Mouse (Mus musculus): Measurements from ENCODE around the gene Vmn2r89. TPM values are rescaled to one million over a fixed set of nuclear protein-coding genes. Genes with fewer than 3 reads are reported as not detected.
"Not testable (repeated sequence)": the region's sequence is repeated elsewhere in the genome, so short reads cannot be mapped to it uniquely, and the experiment has no call there.

Gene Vmn2r89
- polyA plus RNA-seq (2014; fragmentation: Nextera tagmentation; extraction: Ambion mirVana): not detected in 2 replicates

GRCm38 (mm10) chr14:51451557-51451956 is at the start of gene Vmn2r89:
TSS of gene Vmn2r89 (plus strand) at chr14:51451857.
- H3K4me2 ChIP-seq (ENCODE audit: low read length); ATAC-seq (replicated peaks; ENCODE audit: low FRiP score, low TSS enrichment, low read depth); DNase-seq (ENCODE audit: low spot score); H3K4me3 ChIP-seq (ENCODE audit: low read depth, low read length); H3K4me1 ChIP-seq (replicated peaks; ENCODE audit: control insufficient read depth, insufficient read depth, low read length); H3K27ac ChIP-seq (ENCODE audit: low read depth); H3K27me3 ChIP-seq (replicated peaks; ENCODE audit: control insufficient read depth, insufficient read depth, low read length); H3K36me3 ChIP-seq (ENCODE audit: control insufficient read depth, insufficient read depth, low read length); H3K9me3 ChIP-seq (ENCODE audit: control insufficient read depth, low read length); H3K9ac ChIP-seq (ENCODE audit: low read length): not testable (repeated sequence)
- 81% methylated on average over 2 of the region's 2 CpGs for WGBS

- no peak within 1 kb of the TSS for H3K4me2 ChIP-seq (ENCODE audit: low read length)
- H3K4me3 ChIP-seq (ENCODE audit: low read depth, low read length): no peak within 1 kb of the TSS
- 85% methylated on average over 1 of the region's 1 CpGs for WGBS
- H3K36me3 ChIP-seq (ENCODE audit: control insufficient read depth, insufficient read depth, low read length): no peaks in the 10 kb centered on the region
- H3K27me3 ChIP-seq (replicated peaks; ENCODE audit: control insufficient read depth, insufficient read depth, low read length): no peaks in the 10 kb centered on the region
- H3K27ac ChIP-seq (ENCODE audit: low read depth): no peak within 1 kb of the TSS
- no peak within 1 kb of the TSS for H3K9ac ChIP-seq (ENCODE audit: low read length)
- no peaks in the 10 kb centered on the region for H3K4me1 ChIP-seq (replicated peaks; ENCODE audit: control insufficient read depth, insufficient read depth, low read length)
- no peaks in the 10 kb centered on the region for H3K9me3 ChIP-seq (ENCODE audit: control insufficient read depth, low read length)
- DNase-seq (ENCODE audit: low spot score) (no peak), ATAC-seq (replicated peaks; ENCODE audit: low FRiP score, low TSS enrichment, low read depth) (no peak)
Measured at GRCm38 (mm10) chr14:51410520-51410919, 41.1 kb upstream of the Vmn2r89 start, which contains the start of gene Vmn2r88. TSS of gene Vmn2r88 (plus strand) at chr14:51410820.

GRCm38 (mm10) chr14:51423885-51424284 is 27.8 kb upstream of the Vmn2r89 start:
- H3K9me3 ChIP-seq (ENCODE audit: control insufficient read depth, low read length): no peaks in the 10 kb centered on the region
- no peaks in the 10 kb centered on the region for H3K27me3 ChIP-seq (replicated peaks; ENCODE audit: control insufficient read depth, insufficient read depth, low read length)
- DNase-seq (ENCODE audit: low spot score) (no peak), ATAC-seq (replicated peaks; ENCODE audit: low FRiP score, low TSS enrichment, low read depth) (no peak)
- H3K4me1 ChIP-seq (replicated peaks; ENCODE audit: control insufficient read depth, insufficient read depth, low read length): no peaks in the 10 kb centered on the region
- no peak overlapping the region for H3K27ac ChIP-seq (ENCODE audit: low read depth)
- H3K9ac ChIP-seq (ENCODE audit: low read length): no peak overlapping the region
- no peak overlapping the region for H3K4me3 ChIP-seq (ENCODE audit: low read depth, low read length)
- H3K36me3 ChIP-seq (ENCODE audit: control insufficient read depth, insufficient read depth, low read length): no peaks in the 10 kb centered on the region
- H3K4me2 ChIP-seq (ENCODE audit: low read length): no peak overlapping the region
- WGBS: 66% methylated on average over 2 of the region's 2 CpGs

- not testable (repeated sequence) for H3K36me3 ChIP-seq (ENCODE audit: control insufficient read depth, insufficient read depth, low read length); ATAC-seq (replicated peaks; ENCODE audit: low FRiP score, low TSS enrichment, low read depth); H3K27me3 ChIP-seq (replicated peaks; ENCODE audit: control insufficient read depth, insufficient read depth, low read length); H3K4me1 ChIP-seq (replicated peaks; ENCODE audit: control insufficient read depth, insufficient read depth, low read length); H3K9me3 ChIP-seq (ENCODE audit: control insufficient read depth, low read length); DNase-seq (ENCODE audit: low spot score); H3K4me3 ChIP-seq (ENCODE audit: low read depth, low read length); H3K4me2 ChIP-seq (ENCODE audit: low read length); H3K27ac ChIP-seq (ENCODE audit: low read depth); H3K9ac ChIP-seq (ENCODE audit: low read length)
Measured at GRCm38 (mm10) chr14:51430138-51430537, 21.5 kb upstream of the Vmn2r89 start.

- H3K9ac ChIP-seq (ENCODE audit: low read length): no peak overlapping the region
- no peaks in the 10 kb centered on the region for H3K4me1 ChIP-seq (replicated peaks; ENCODE audit: control insufficient read depth, insufficient read depth, low read length)
- no peak for DNase-seq (ENCODE audit: low spot score)
- H3K27ac ChIP-seq (ENCODE audit: low read depth): no peak overlapping the region
- no peak for ATAC-seq (replicated peaks; ENCODE audit: low FRiP score, low TSS enrichment, low read depth)
- no peak overlapping the region for H3K4me2 ChIP-seq (ENCODE audit: low read length)
- H3K4me3 ChIP-seq (ENCODE audit: low read depth, low read length): no peak overlapping the region
- H3K27me3 ChIP-seq (replicated peaks; ENCODE audit: control insufficient read depth, insufficient read depth, low read length): no peaks in the 10 kb centered on the region
- 0 out of 2 replicates have a peak, but pooled peaks cover 5% of the 10 kb centered on the region for H3K9me3 ChIP-seq (ENCODE audit: control insufficient read depth, low read length)
- no peaks in the 10 kb centered on the region for H3K36me3 ChIP-seq (ENCODE audit: control insufficient read depth, insufficient read depth, low read length)
- 93% methylated on average over 16 of the region's 16 CpGs for WGBS
Measured at GRCm38 (mm10) chr14:51434546-51434945, 17.1 kb upstream of the Vmn2r89 start.

- DNase-seq (ENCODE audit: low spot score) (no peak), ATAC-seq (replicated peaks; ENCODE audit: low FRiP score, low TSS enrichment, low read depth) (no peak)
- WGBS: 95% methylated on average over 26 of the region's 26 CpGs
- H3K27me3 ChIP-seq (replicated peaks; ENCODE audit: control insufficient read depth, insufficient read depth, low read length): no peaks in the 10 kb centered on the region
- no peak overlapping the region for H3K9ac ChIP-seq (ENCODE audit: low read length)
- H3K9me3 ChIP-seq (ENCODE audit: control insufficient read depth, low read length): 0 out of 2 replicates have a peak, but pooled peaks cover 5% of the 10 kb centered on the region
- no peak overlapping the region for H3K27ac ChIP-seq (ENCODE audit: low read depth)
- H3K36me3 ChIP-seq (ENCODE audit: control insufficient read depth, insufficient read depth, low read length): no peaks in the 10 kb centered on the region
- no peak overlapping the region for H3K4me3 ChIP-seq (ENCODE audit: low read depth, low read length)
- H3K4me1 ChIP-seq (replicated peaks; ENCODE audit: control insufficient read depth, insufficient read depth, low read length): no peaks in the 10 kb centered on the region
- no peak overlapping the region for H3K4me2 ChIP-seq (ENCODE audit: low read length)
Measured at GRCm38 (mm10) chr14:51435020-51435419, 16.6 kb upstream of the Vmn2r89 start.

GRCm38 (mm10) chr14:51438955-51439354 is 12.7 kb upstream of the Vmn2r89 start:
- Histone ChIP-seq H3K9ac (ENCODE audit: low read length) (no peak overlapping the region), H3K9me3 (ENCODE audit: control insufficient read depth, low read length) (0 out of 2 replicates have a peak, but pooled peaks cover 5% of the 10 kb centered on the region), H3K27ac (ENCODE audit: low read depth) (no peak overlapping the region), H3K4me1 (replicated peaks; ENCODE audit: control insufficient read depth, insufficient read depth, low read length) (no peaks in the 10 kb centered on the region), H3K27me3 (replicated peaks; ENCODE audit: control insufficient read depth, insufficient read depth, low read length) (no peaks in the 10 kb centered on the region), H3K4me2 (ENCODE audit: low read length) (no peak overlapping the region), H3K4me3 (ENCODE audit: low read depth, low read length) (no peak overlapping the region), H3K36me3 (ENCODE audit: control insufficient read depth, insufficient read depth, low read length) (no peaks in the 10 kb centered on the region)
- no peak for ATAC-seq (replicated peaks; ENCODE audit: low FRiP score, low TSS enrichment, low read depth)
- WGBS: 84% methylated on average over 4 of the region's 4 CpGs
- DNase-seq (ENCODE audit: low spot score): peak; percentile 51

GRCm38 (mm10) chr14:51480278-51480677 is 28.6 kb downstream of the Vmn2r89 start:
- not testable (repeated sequence) for H3K4me3 ChIP-seq (ENCODE audit: low read depth, low read length); H3K9ac ChIP-seq (ENCODE audit: low read length)
- WGBS: 92% methylated on average over 10 of the region's 10 CpGs

GRCm38 (mm10) chr14:51481332-51482015 is 29.8 kb downstream of the Vmn2r89 start:
- H3K9ac ChIP-seq (ENCODE audit: low read length); H3K4me2 ChIP-seq (ENCODE audit: low read length); H3K27me3 ChIP-seq (replicated peaks; ENCODE audit: control insufficient read depth, insufficient read depth, low read length); DNase-seq (ENCODE audit: low spot score); H3K27ac ChIP-seq (ENCODE audit: low read depth); ATAC-seq (replicated peaks; ENCODE audit: low FRiP score, low TSS enrichment, low read depth); H3K36me3 ChIP-seq (ENCODE audit: control insufficient read depth, insufficient read depth, low read length); H3K9me3 ChIP-seq (ENCODE audit: control insufficient read depth, low read length); H3K4me1 ChIP-seq (replicated peaks; ENCODE audit: control insufficient read depth, insufficient read depth, low read length); H3K4me3 ChIP-seq (ENCODE audit: low read depth, low read length): not testable (repeated sequence)
- 74% methylated on average over 12 of the region's 12 CpGs for WGBS

More at GRCm38 (mm10) chr14:51480278-51480677, 28.6 kb downstream of the Vmn2r89 start:
- not testable (repeated sequence) for DNase-seq (ENCODE audit: low spot score); H3K27ac ChIP-seq (ENCODE audit: low read depth); H3K4me2 ChIP-seq (ENCODE audit: low read length); H3K27me3 ChIP-seq (replicated peaks; ENCODE audit: control insufficient read depth, insufficient read depth, low read length); ATAC-seq (replicated peaks; ENCODE audit: low FRiP score, low TSS enrichment, low read depth); H3K4me1 ChIP-seq (replicated peaks; ENCODE audit: control insufficient read depth, insufficient read depth, low read length); H3K9me3 ChIP-seq (ENCODE audit: control insufficient read depth, low read length); H3K36me3 ChIP-seq (ENCODE audit: control insufficient read depth, insufficient read depth, low read length)

All from intestine, embryonic 14.5 days (tissue).